Mouse (Mus musculus) CD4-positive, CD25-positive, alpha-beta regulatory T cell, adult 4 months (primary cell): ENCODE measurements around the gene Pheta1. TPM values are rescaled to one million over a fixed set of nuclear protein-coding genes. Genes with fewer than 3 reads are reported as not detected.
A peak's percentile ranks its signal among the peaks of the same experiment; 100 is the strongest.

Source experiments
- ATAC-seq: one replicate; pipeline ENCODE4 v1.8.0; 2017
- polyA plus RNA-seq, 2 experiments: library from polyadenylated mRNA; unstranded; fragments of 100-300 nt; shearing (Covaris generic); gene quantifications; one replicate each; pipeline ENCODE4 v1.2.1; 2017

Gene Pheta1
- polyA plus RNA-seq, result under 1 TPM; 0.47 to 0.86 TPM

DNA sequence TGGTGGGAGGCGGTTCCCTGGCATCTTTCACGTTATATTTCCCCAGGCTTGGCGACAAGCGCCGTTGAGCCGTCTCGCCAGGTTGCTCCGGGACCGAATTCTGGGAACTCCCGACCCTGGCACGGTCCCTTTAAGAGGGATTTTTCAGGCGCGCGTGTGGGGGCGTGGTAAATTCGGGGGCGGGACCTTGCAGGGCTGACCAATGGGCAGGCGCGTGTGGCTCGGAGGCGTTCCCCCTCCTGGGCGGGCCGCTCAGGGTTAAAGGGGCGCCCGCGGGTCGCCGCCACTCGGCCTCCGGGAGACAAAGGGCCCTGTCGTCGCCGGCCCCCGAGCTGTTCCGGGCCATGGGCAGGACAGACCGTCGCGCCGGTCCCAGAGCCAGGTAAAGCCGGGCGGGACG, at the start of gene Pheta1:
TSS of gene Pheta1 (plus strand) at position 242 of the 400 bp plus-strand sequence.
- ATAC-seq, result peak; percentile 95

DNA sequence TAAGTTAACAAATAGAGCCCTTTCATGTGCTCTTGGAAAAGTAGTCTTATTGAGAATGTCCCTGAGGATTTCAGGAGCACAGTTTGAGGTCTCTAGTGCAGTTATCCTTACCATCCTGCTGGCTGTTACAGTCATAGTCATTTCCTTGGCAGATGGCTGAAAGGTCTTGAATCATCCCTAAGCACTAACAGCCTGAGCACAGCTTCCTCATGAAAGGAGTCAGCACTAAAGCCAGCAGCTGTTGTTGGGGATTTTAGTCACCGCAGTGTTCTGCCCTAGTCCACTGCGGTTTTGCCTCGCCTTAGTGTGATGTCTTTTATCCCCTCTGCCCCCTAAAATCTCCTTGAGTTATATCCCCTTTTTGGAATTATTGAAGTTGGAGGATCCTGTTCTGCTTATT, 41.6 kb upstream of the Pheta1 start:
- ATAC-seq, result no peak

DNA sequence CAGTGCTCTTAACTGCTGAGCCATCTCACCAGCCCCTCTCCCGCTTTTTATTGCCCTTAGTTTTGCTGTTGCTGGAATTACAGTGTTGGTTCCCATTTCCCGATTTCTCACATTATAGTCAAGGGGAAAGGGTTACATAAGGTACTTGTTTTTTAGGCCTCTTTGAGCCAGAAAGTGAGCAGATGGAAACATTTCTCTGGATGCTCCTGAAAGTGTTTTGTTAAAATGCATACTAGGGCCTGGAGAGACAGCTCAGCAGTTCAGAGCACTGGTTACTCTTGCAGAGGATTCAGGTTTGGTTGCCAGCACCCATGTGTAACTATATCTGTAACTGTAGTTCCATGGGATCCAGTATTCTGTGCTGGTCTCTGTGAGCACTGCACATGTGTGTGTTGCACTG, 40.6 kb upstream of the Pheta1 start:
- ATAC-seq, result no peak

DNA sequence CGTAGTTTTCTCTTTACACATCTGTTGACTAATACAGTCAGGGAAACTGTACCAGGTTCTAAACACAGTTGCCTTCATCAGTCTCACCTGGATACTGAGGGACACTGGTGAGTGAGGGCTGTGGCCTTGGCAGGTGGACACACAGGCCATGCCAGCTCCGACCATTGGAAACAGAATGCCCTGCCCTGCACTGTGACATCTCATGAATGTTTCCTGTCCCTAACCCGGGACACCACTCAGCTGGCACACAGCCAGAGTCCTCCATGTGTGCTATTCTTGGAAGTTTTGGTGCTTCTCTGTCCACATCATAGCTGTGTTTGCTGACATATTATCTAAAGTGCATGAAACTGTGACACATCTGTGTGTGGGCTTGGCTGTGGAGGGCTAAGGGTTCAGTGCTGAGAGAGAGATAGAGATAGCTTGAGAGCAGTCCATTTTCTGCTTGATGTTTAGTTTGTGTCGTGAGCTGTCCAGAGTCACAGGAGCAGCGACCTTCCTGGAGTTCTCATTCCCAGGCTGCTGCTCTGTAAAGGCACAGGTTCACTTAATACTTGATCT, 39.0 kb upstream of the Pheta1 start:
- ATAC-seq, result no peak

DNA sequence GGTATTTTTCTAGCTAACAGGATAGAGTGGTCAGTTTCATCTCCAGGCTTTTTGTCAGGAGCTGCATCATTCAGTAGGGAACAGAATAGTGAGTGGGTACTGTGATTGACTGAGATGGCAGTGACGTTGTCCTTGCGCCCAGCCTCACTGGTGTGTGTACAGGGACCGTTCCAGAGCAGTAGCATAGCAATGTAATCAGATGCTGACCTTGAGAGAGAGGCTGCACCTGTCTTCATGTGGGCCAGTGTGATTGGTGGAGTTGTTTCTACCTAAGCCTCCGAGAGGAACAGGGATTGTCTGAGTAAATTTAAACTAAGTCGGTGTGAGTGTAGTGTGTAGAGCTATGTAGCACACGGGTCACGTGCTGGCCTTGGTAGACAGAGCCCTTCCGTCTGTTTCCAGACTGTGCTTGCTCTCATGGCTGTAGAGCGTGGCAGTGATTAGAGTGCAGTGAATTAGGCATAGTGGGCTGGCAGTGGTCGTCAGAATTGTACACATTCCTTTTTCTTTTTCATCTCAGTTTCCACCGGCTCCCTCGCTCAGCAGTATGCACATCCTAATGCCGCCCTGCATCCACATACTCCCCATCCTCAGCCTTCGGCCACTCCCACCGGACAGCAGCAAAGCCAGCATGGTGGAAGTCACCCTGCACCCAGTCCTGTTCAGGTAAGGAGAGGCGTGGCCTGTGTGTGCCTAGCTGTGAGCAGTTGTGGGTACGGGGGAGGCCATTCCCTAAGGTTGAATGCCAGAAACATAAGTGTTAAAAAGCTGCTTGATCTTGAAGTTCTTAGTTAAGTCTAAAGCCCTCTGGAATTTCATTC, 38.2 kb upstream of the Pheta1 start:
- ATAC-seq, result no peak

DNA sequence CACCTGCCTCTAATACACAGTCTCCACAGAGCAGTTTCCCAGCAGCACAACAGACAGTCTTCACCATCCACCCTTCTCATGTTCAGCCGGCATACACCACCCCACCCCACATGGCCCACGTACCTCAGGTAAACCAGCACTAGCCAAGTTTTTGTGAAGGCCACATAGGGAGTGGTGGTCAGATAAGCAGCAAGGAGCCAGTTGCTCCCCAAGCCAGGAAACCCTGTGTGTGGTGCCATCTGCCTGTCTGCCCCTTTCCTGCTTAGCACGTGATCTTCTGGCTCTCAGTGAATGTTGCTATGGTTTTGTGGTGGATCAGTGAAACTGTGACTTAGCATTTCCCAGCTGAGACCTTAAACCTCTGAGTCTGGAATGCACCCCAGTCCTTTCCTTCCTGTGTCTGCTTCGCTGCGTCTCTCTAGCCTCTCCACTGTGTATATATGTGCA, 37.3 kb upstream of the Pheta1 start:
- peak; percentile 40 for ATAC-seq

DNA sequence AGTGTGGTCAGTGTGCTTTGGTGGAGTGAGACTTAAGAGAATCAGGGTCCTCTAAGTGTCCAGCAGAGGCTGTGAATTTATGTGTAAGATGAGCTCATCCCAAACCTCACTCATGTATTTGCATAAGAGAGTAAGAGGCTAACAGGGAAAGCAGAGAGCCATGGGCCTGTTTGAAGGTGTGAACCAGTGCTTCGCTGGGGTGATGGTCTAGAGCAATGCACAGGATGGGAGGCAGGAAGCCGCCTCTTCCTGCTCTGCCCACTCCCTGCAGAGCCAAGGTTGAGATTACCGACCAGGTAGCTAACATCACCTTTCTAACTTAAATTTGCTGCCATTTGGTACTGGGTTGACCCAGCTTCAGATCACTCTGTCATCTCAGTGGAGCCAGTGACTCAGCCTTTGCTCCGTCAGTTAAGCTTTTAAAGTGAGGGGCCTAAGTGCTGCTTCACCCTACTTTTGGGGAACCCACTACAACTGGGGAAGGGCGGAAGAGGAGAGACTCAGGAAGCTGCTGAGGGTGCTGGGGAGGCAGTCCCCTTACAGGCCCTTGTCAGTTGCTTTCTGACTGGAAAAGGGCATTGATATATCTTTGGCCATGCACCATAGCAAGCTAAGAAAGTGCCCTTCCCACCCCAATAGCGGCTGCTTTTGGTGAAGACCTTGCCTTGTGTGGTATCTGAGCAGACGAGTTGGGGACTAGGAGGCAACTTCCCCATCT, 36.1 kb upstream of the Pheta1 start:
- peak; percentile 64 for ATAC-seq

DNA sequence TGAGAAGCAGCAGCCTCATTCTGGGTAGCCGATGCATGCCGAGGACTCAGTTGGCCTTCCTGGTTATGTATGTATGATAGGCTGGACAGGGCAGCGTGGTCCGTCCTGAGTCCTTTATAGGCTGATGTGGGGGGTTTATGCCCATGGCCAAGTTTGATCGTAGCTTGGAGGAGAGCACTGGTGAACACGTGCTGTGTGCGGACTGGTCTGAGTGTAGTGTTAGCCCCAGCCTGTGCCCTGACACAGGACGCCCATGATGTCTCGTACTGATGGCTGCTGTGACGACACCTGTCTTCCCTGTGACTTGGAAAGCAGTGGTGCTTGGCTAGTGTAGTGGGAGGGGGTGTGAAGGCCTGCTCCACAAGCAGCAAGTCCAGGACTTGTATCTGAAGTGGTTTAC, 35.0 kb upstream of the Pheta1 start:
- ATAC-seq, result no peak

DNA sequence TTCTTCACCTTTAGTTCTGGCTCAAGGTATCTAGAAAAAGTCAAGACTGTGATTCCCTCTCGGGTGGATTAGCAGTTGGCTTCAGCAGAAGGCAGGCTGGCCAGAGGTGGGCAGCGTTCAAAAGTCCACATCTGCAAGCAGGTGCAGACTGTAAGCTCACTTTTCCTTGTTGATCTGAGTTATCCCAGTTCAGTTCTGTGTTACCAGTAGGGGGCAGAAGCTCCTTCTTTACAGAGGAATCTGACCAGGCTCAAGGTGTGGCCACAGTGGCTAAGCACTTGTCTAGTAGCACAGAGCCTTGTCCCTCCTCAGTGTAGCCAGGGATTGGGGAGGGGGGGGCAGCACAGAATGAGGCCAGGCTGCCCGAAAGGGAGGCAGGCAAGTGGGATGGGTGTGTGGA, 33.7 kb upstream of the Pheta1 start:
- ATAC-seq, result no peak

DNA sequence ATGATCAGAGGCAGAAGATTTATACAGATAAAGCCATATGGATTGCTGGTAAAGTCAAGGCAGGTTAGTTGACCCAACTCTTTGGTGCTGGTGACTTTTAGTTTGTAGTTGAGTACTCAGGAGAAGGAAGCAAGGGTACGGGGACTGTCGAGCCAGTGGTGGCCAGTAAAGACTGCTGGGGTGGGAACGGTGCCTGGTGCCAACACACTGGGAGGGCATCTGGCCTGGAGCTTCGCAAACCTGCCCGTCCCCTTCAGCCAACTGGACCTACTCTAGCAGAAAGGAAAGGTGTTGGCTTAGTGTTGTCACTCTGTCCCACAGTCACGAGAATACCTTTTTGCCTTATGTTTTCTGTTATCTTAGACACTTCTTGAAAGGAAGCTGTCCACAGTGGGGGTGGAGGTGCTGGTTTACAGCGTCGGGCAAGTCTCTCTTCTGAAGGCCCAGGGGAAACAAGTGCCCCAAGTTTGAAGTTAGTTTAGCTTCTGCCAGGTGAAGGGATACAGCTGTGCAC, 32.9 kb upstream of the Pheta1 start:
- ATAC-seq, result no peak

DNA sequence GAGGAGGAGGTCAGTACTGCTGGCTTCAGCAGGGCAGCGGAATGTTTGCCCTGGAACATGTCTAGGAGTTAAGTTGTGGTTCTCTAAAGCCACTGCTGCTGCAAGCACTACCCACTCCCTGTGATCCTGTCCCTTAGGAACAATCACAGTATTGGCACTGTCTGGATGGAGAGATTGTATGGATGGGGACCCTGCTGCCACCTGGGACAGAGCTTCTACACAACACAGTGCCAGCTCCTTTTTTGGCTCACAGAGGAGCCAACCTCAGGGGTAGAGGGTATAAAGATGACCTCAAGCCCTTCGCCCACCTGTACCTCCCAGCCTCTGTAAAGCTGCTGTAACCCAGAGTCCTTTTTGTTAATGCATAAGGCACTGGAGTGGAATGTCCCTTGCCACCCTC, 32.2 kb upstream of the Pheta1 start:
- ATAC-seq, result no peak

DNA sequence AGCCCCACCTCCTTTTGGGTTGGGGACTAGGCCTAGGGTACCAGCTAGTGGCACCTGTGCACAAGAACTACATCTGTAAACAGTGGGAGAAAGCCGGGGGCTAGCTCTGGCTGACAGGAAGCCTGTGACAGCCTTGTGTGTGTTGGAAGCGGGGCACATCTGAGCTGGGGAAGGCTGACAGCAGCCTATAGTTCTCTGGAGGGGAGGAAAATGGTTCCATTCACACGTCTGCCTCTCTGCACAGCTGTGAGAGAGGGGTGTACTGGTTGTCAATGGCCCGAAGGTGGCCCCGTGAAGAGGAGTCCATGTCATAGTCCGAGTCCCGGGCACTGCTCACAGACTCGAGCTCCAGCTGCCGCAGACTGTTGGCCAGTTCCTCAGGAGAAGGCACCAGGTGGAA, 31.2 kb upstream of the Pheta1 start:
- ATAC-seq, result no peak

DNA sequence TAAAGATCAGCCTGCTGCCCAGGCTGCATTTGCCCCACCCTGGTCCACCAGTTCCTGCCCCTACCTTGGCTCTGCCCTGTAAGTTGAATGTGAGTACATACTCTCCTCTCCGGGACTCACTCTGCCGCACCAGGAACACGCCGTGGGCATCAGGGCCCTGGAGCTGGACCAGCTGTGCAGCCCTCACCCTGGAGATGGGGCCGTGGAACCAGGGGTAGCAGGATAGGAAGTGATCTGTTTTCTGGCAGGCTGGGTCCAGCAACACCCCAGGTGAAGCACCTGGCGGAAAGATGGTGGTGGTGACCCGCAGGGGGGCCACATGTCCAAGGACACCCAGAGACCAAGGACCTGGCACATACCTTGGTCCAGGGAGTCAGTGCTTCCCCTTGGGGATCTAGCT, 30.4 kb upstream of the Pheta1 start:
- no peak for ATAC-seq

DNA sequence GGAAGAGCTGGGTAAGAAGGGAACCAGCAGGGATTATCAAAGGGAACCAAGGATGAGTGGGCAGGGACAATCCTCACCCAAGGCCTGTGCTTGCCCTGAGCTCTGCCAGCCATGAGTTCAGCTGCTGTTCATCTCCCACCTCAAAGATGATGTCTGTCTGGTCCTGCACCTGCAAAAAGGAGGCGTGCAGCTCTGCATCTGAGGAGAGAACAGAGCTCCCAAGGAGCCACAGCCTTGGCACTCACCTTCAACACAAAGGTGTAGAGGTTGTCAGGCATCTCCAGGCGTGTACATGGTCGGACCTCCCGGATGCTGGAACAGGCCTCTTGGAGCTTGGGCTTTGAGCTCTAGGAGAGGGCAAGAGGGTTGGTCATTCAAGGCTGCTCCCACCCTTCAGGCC, 29.9 kb upstream of the Pheta1 start:
- no peak for ATAC-seq

DNA sequence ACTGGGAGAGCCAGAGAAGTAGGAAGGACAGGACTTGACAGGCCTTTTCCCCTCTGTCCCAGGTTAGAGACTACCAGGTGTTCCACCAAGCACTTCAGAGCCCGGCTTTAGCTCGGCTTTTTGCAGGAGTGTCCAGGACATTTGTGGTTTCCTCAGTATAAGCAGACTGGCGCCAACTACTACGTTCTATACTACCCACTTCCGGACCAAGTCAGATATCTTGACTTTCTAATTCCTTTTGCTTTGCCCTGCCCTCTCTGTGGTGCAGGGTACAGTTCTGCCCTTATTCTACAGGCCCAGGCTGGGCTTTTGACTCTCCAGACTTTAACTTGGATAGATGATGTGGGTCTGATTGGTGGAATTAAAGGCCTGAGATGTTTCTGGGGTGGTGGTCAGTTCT, 29.2 kb upstream of the Pheta1 start:
- ATAC-seq, result peak; percentile 85

DNA sequence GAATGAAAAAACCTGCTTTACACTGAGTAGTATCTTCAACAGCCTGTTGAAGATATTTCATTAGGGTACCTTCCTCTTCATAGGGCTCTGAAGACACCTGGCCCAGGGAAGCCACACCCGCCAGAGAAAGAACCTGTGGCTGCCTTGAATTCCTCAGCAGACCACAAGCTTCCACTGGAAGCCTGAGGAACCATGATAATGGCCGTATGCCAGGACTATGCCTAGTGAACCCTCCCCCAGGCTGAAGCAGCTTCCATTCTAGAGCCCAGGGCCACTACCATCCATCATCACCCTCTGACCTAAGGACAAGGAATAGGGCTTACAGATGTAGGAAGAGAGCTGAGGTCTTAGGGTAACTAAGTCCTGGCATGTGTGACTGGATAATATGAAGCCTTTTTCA, 28.6 kb upstream of the Pheta1 start:
- ATAC-seq, result no peak

DNA sequence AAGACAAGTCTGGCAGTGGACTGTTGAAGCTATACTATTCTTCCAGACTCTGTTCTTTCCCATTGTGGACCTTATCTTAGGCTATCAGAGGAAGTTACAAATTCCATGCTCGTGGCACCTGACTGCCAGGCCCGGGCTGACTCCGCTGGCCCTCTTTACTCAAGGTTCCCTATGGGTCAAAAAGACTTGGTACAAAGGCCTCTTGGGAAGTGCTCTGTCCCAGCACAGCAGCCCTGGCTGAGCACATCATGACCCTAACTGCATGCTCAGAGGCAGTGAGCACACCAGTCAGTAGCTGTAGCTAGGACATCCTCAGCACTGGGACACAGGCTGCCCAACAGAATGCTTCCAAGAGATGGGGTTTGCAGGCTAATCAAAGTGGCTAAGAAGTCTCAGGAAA, 28.1 kb upstream of the Pheta1 start:
- no peak for ATAC-seq

DNA sequence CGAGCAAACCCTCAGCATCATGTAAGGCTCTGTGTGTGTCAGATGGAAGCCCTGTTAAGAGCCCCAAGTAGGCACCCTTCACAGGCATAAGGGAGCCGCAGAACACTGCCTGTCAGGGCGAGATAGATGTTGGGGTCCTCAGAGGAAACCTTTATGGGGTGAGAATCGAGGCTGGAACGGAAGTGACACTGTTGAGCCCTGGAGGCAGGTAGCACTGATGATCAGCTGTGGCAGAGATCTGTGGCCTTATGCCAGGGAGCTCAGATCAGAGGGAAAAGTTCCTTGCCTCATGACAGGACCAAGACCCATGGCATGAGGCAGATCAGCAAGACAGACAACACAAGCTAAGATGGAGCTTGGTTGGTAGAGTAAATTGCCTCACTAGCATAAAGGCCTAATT, 27.7 kb upstream of the Pheta1 start:
- ATAC-seq, result no peak

DNA sequence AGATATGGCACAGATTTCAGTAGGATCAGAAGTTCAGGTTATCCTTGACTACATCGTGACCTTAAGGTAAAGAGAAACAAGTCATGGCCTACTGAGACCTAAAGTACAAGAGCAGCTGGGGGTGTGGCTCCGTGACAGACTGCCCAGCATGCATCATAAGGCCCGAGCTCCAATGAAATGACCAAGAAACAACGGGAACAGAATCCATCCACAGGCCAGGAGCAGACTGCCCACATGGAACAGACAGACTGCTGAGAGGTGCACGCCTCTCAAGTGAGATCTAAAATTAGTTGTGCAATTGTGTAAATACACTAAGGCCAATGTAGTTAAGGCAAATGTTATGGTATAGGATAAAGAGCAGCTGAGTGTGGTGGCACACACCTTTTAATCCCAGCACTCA, 27.2 kb upstream of the Pheta1 start:
- no peak for ATAC-seq

DNA sequence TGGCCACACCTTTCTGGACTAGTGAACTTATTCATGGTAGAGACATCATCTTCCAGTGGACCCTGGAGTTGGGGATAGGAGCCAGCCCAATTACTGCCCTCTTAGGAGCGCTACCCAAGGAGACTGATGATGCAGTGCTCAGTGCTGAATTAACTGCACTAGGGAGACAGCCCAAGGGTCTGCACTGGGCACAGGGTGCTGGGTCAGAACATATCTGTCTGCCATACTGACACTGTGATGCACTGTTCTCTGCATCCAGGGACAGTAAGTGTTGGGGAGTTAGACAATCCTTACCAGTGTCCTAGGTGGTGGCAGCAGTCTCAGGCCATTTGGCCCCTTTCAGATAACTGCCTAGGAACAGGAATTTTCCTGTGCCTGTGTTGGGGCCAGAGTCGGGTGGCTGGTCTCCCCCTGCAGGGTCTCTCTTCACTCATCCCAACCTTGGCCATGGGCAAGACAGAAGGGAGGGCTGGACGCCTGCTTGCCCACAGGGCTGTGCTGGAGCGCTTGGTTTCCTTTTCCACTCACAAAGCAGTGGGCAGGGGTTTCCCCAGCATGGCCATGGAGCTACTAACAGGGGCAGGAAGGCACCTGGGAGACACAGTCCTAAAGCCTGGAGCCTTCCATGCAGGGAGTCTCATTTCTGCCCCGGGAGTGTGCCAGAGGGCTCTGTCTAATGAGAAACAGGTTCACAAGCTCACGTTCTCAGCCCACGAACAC, 25.8 kb upstream of the Pheta1 start:
- ATAC-seq, result no peak

DNA sequence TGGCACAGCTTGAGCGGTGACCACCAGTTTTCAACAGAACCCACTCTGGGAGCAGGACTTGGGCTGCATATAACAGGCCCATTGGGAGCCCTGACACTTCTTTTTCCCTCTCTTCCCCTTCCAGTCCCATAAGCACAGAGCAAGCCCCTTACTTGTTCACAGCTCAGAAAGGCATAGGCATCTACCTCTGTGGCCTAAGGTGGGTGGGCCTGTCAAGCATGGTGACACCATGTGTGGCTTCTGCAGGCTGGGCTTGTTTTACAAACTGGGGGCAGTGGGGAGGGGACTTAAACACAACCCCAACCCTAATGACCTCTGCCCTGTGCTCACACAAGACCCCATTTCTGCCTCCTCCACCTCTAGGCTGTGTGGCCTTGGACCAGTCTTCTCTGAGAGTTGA, 25.1 kb upstream of the Pheta1 start:
- ATAC-seq, result no peak

DNA sequence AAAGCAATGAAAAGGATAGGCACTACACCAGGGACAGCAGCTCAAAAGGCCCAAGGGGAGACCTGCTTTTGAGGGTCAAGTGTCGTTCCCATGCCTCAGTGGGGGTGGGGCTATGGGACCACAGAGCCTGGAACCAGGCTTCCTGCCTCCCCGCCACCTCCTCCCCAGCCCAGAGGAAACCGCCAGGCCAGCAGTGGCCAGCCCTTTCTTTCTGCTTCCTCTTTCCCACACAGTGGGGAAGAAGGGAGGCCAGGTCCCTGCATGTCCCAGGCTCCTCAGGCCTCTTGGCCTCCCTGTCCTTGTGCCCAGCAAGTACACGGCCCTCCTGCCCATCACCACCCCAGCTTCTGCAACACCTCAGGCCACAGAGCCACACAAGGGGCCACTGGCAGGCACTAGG, 24.7 kb upstream of the Pheta1 start:
- ATAC-seq, result no peak

DNA sequence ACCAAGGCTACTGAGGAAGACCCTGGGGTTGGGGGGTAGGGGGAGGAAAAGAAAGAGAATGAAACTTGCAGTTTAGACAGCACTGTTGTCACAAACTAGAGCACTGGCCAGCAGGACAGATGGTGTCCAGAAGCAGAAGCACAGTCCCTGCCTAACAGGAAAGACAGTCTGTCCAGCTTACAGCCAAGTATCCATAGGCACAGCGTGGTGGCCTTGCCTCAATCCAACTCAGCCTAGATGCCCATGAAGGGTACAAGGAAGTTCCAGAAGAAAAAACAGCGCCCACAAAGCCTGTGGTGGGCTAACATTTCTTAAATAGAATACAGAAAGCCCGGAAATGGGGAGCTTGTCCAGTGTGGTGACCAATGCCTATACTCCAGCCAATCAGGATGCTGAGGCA, 23.2 kb upstream of the Pheta1 start:
- no peak for ATAC-seq
